ENCODE assay signal across 10 mouse cellular contexts in the genomic region with DNA sequence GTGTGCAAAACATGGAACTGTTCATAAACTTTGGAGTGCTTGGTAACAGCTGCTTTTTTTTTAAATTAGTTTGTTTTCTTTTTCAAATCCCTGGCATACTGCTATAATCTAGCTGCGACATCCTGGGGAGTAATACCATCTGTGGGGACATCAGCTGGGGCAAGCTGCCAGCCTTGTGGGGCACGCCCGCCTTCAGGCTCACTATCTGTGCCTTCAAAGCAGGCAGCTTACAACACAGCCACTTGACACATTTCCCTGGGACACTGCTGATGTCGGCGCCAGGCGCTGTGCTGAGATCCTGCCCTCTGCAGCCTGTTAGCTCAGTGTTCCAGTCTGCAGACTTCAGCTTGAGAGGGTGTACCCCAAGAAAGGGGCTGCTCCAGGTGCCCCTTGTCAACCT. TPM values are rescaled to one million over a fixed set of nuclear protein-coding genes. Genes with fewer than 3 reads are reported as not detected.
DNase-seq lines count a peak whose midpoint lies in the region; ATAC-seq and TF ChIP-seq lines count a peak whose summit lies in the region.
"Had no signal": no experiment of that assay in that cellular context is flagged by ENCODE, and none has a peak within 500 bp of the region (broad histone marks: within the 10 kb centered on the region; RNA-seq: fewer than 3 reads in every experiment).

No protein-coding gene starts in this region.

- no peak overlapping the region for H3K4me3 ChIP-seq in heart, postnatal 0 days (ENCODE audit: low read depth, low read length)
- H3K4me3 ChIP-seq in liver, embryonic 14.5 days (ENCODE audit: insufficient read depth in 1 of 2, low read depth in 2 of 2, low read length in 2 of 2), result no peak overlapping the region

- H3K4me1 ChIP-seq in heart, postnatal 0 days (ENCODE audit: control insufficient read depth, insufficient read depth), result peaks cover 62% of the 10 kb centered on the region
- H3K4me1 ChIP-seq in liver, embryonic 14.5 days (replicated peaks; ENCODE audit: control insufficient read depth in 2 of 2, insufficient read depth in 2 of 2, low read length in 1 of 2), result peaks cover 6% of the 10 kb centered on the region in 2 experiments; a peak in 3 of 4 replicates

- H3K27ac ChIP-seq in heart, postnatal 0 days (ENCODE audit: low read depth), result peak overlapping the region; percentile 61
- no peak overlapping the region; the same call in 1 of the 2 replicates for H3K27ac ChIP-seq in liver, embryonic 14.5 days
- H3K27ac ChIP-seq: macrophage had no signal

- H3K27me3 ChIP-seq in heart, postnatal 0 days (ENCODE audit: control insufficient read depth, insufficient read depth, low read length), result no peaks in the 10 kb centered on the region
- H3K27me3 ChIP-seq in liver, embryonic 14.5 days (ENCODE audit: control insufficient read depth, insufficient read depth, low read length), result no peaks in the 10 kb centered on the region

- peak; percentile 27; the same call in 1 of the 2 replicates for TF ChIP-seq CTCF in heart, postnatal 0 days (IDR thresholded peaks at IDR 0.05; ENCODE audit: low read depth)
- TF ChIP-seq CTCF in liver, embryonic 14.5 days (IDR thresholded peaks at IDR 0.05; ENCODE audit: low read depth), result no peak

- ATAC-seq in erythroid progenitor cell, adult 5-6 weeks (replicated peaks; ENCODE audit: low FRiP score, poor library complexity, severe bottlenecking), result peak; percentile 91
- peak; percentile 67 for ATAC-seq in heart, postnatal 0 days (ENCODE audit: insufficient read depth, low read depth)
- ATAC-seq in liver, embryonic 14.5 days (ENCODE audit: insufficient read depth), result peak; percentile 83

- H3K36me3 ChIP-seq in heart, postnatal 0 days (replicated peaks; ENCODE audit: control insufficient read depth, insufficient read depth, low read length), result peaks cover 13% of the 10 kb centered on the region; the same call in 1 of the 2 replicates
- H3K36me3 ChIP-seq in liver, embryonic 14.5 days (replicated peaks; ENCODE audit: control insufficient read depth, insufficient read depth, low read depth), result no peaks in the 10 kb centered on the region

- no peak overlapping the region for H3K9ac ChIP-seq in heart, postnatal 0 days (replicated peaks; ENCODE audit: low read depth, low read length)
- no peak overlapping the region for H3K9ac ChIP-seq in liver, embryonic 14.5 days (replicated peaks)

- WGBS in heart, postnatal 0 days, result 16% methylated on average over 6 of the region's 6 CpGs
- WGBS in liver, embryonic 14.5 days (ENCODE audit: insufficient replicate concordance), result 27% methylated on average over 6 of the region's 6 CpGs

- H3K4me2 ChIP-seq in heart, postnatal 0 days (ENCODE audit: low read depth, low read length), result no peak overlapping the region
- peak overlapping the region; percentile 8; the same call in 1 of the 2 replicates for H3K4me2 ChIP-seq in liver, embryonic 14.5 days (ENCODE audit: low read depth)

- H3K9me3 ChIP-seq in heart, postnatal 0 days (replicated peaks; ENCODE audit: control insufficient read depth, low read length), result no peaks in the 10 kb centered on the region
- H3K9me3 ChIP-seq in liver, embryonic 14.5 days (ENCODE audit: control insufficient read depth, low read length), result no peaks in the 10 kb centered on the region

- TF ChIP-seq EP300 in heart, postnatal 0 days (IDR thresholded peaks at IDR 0.05; ENCODE audit: low read depth), result no peak
- TF ChIP-seq EP300 in liver, embryonic 14.5 days (IDR thresholded peaks at IDR 0.05; ENCODE audit: low read depth), result peak; percentile 63

- DNase-seq in adrenal gland, postnatal 10 days, result peak; percentile 62
- DNase-seq in adrenal gland, adult 18-20 months (ENCODE audit: low spot score in 2 of 2), result no peak
- peak; percentile 51 for DNase-seq in Muller cell, postnatal 12 days (ENCODE audit: inconsistent ontology term)
- peak; percentile 78 for DNase-seq in heart, postnatal 0 days (ENCODE audit: low spot score)
- peak in 1 of 3 experiments; percentile 37 for DNase-seq in liver, embryonic 14.5 days (ENCODE audit: low read depth in 3 of 3, low spot score in 3 of 3)
- DNase-seq in spleen, postnatal 14 days (ENCODE audit: low spot score in 2 of 2), result peak; percentile 31 to 51
- DNase-seq in embryo, embryonic 9.5 days (ENCODE audit: extremely low spot score), result no peak

RNA-seq across cellular contexts. Expression of a gene that starts 17.0 kb away (rescaled TPM):
- 10 to 100 TPM; 11.2 to 11.8 TPM for total RNA-seq in adrenal gland, postnatal 10 days (2021)
- total RNA-seq in adrenal gland, adult 18-20 months (2021), result 1 to 10 TPM; 5.3 to 7.4 TPM
- not detected in 2 replicates for total RNA-seq in erythroid progenitor cell, adult 5-6 weeks (2015; ENCODE audit: low replicate concordance)
- not detected in 2 replicates for total RNA-seq in erythroid progenitor cell, adult 5-6 weeks (2017; ENCODE audit: low replicate concordance)
- total RNA-seq in heart, postnatal 0 days (2014; rRNA removed; ENCODE audit: low replicate concordance), result 50.8 and 56.4 TPM in 2 replicates
- polyA plus RNA-seq in heart, postnatal 0 days (2015; fragmentation: Nextera tagmentation; extraction: Ambion mirVana), result 5.0 TPM in 2 replicates
- 1.1 and 1.2 TPM in 2 replicates for polyA plus RNA-seq in liver, embryonic 14.5 days (2012; rRNA removed)
- 0.58 and 0.59 TPM in 2 replicates for polyA plus RNA-seq in liver, embryonic 14.5 days (2014; fragmentation: Nextera tagmentation; extraction: Ambion mirVana)
- polyA plus RNA-seq: macrophage had no signal

RNA-seq across cellular contexts. Expression of a gene that starts 34.4 kb away (rescaled TPM):
- not detected for total RNA-seq in adrenal gland, postnatal 10 days (2021)
- not detected for total RNA-seq in adrenal gland, adult 18-20 months (2021)
- not detected in 2 replicates for total RNA-seq in erythroid progenitor cell, adult 5-6 weeks (2015; ENCODE audit: low replicate concordance)
- total RNA-seq in erythroid progenitor cell, adult 5-6 weeks (2017; ENCODE audit: low replicate concordance), result not detected in 2 replicates
- not detected in 2 replicates for total RNA-seq in heart, postnatal 0 days (2014; rRNA removed; ENCODE audit: low replicate concordance)
- polyA plus RNA-seq in heart, postnatal 0 days (2015; fragmentation: Nextera tagmentation; extraction: Ambion mirVana), result not detected in 2 replicates
- not detected in 2 replicates for polyA plus RNA-seq in liver, embryonic 14.5 days (2012; rRNA removed)
- polyA plus RNA-seq in liver, embryonic 14.5 days (2014; fragmentation: Nextera tagmentation; extraction: Ambion mirVana), result not detected in 2 replicates
- polyA plus RNA-seq: C2C12, macrophage had no signal

RNA-seq across cellular contexts. Expression of a gene that starts 40.0 kb away (rescaled TPM):
- 10 to 100 TPM; 30.4 to 31.6 TPM for total RNA-seq in adrenal gland, postnatal 10 days (2021)
- total RNA-seq in adrenal gland, adult 18-20 months (2021), result 10 to 100 TPM; 52.1 to 55.6 TPM
- 8.0 and 24.5 TPM in 2 replicates for total RNA-seq in erythroid progenitor cell, adult 5-6 weeks (2015; ENCODE audit: low replicate concordance)
- 14.2 TPM in 2 replicates for total RNA-seq in erythroid progenitor cell, adult 5-6 weeks (2017; ENCODE audit: low replicate concordance)
- total RNA-seq in heart, postnatal 0 days (2014; rRNA removed; ENCODE audit: low replicate concordance), result 26.1 and 38.0 TPM in 2 replicates
- 12.7 and 15.0 TPM in 2 replicates for polyA plus RNA-seq in heart, postnatal 0 days (2015; fragmentation: Nextera tagmentation; extraction: Ambion mirVana)
- polyA plus RNA-seq in liver, embryonic 14.5 days (2012; rRNA removed), result 6.0 and 6.5 TPM in 2 replicates
- polyA plus RNA-seq in liver, embryonic 14.5 days (2014; fragmentation: Nextera tagmentation; extraction: Ambion mirVana), result 7.0 and 10.1 TPM in 2 replicates

Comparison
In these comparisons a context has a peak if more than half of its experiments do, and no peak if none do; other contexts are left out.
1. DNase-seq: peak in adrenal gland, postnatal 10 days (single experiment), Muller cell, postnatal 12 days (single experiment), heart, postnatal 0 days (single experiment) and spleen, postnatal 14 days (2 of 2); none in adrenal gland, adult 18-20 months (0 of 2) and embryo, embryonic 9.5 days (single experiment).
2. RNA of a gene that starts 17.0 kb away (total RNA-seq): 50.8 to 56.4 TPM in heart, postnatal 0 days, 11.2 to 11.8 TPM in adrenal gland, postnatal 10 days and 5.3 to 7.4 TPM in adrenal gland, adult 18-20 months; not detected in erythroid progenitor cell, adult 5-6 weeks; every median in the first group is over 4 times any median in the second.
3. Peak in every context shown above with its lines, with median percentiles within 50 percentile points of each other: ATAC-seq.